ENCODE assay signal across 18 mouse cellular contexts in genomic region chr10:121604632-121605344, GRCm38 (mm10). TPM values are rescaled to one million over a fixed set of nuclear protein-coding genes. Genes with fewer than 3 reads are reported as not detected.
A peak's percentile ranks its signal among the peaks of the same experiment; 100 is the strongest.
DNase-seq lines count a peak whose midpoint lies in the region; ATAC-seq and TF ChIP-seq lines count a peak whose summit lies in the region.
"Had no signal": no experiment of that assay in that cellular context is flagged by ENCODE, and none has a peak within 500 bp of the region (broad histone marks: within the 10 kb centered on the region; RNA-seq: fewer than 3 reads in every experiment).

No protein-coding gene starts in this region.

- no peak overlapping the region for H3K9ac ChIP-seq in intestine, embryonic 15.5 days
- H3K9ac ChIP-seq: midbrain, embryonic 12.5 days had no signal

- DNase-seq in kidney, adult 9 months = peak; percentile 45
- DNase-seq in kidney, postnatal 25 days = no peak
- no peak for DNase-seq in G1E (ENCODE audit: low spot score)
- no peak for DNase-seq in neural tube, embryonic 10.5 days (ENCODE audit: extremely low spot score, low spot score)
- DNase-seq in retina, embryonic 14.5 days (ENCODE audit: low spot score) = no peak
- DNase-seq: adrenal gland, postnatal 10 days; cerebellum, postnatal 10 days; embryo, embryonic 11 days; gastrocnemius, postnatal 14 days; heart, postnatal 36 days; lung, postnatal 10 days; right cerebral cortex, postnatal 14 days had no signal

- peaks cover 7% of the 10 kb centered on the region for H3K4me1 ChIP-seq in G1E (ENCODE audit: insufficient read depth, low read depth, low read length)
- H3K4me1 ChIP-seq in intestine, embryonic 15.5 days (replicated peaks) = no peaks in the 10 kb centered on the region
- H3K4me1 ChIP-seq: heart, embryonic 10.5 days; midbrain, embryonic 12.5 days had no signal

- H3K4me2 ChIP-seq in intestine, embryonic 15.5 days (replicated peaks) = no peak overlapping the region
- H3K4me2 ChIP-seq: midbrain, embryonic 12.5 days had no signal

- TF ChIP-seq CTCF in G1E (IDR thresholded peaks at IDR 0.05; ENCODE audit: low read depth, low read length) = no peak

- H3K27ac ChIP-seq in intestine, embryonic 15.5 days = no peak overlapping the region
- H3K27ac ChIP-seq: heart, embryonic 10.5 days; midbrain, embryonic 12.5 days had no signal

- H3K9me3 ChIP-seq in G1E (replicated peaks) = peaks cover 6% of the 10 kb centered on the region
- H3K9me3 ChIP-seq in intestine, embryonic 15.5 days = no peaks in the 10 kb centered on the region
- H3K9me3 ChIP-seq: heart, embryonic 10.5 days; midbrain, embryonic 12.5 days had no signal

- H3K36me3 ChIP-seq in G1E (replicated peaks) = peaks cover 98% of the 10 kb centered on the region
- peaks cover 70% of the 10 kb centered on the region for H3K36me3 ChIP-seq in intestine, embryonic 15.5 days

- 87% methylated on average over 13 of the region's 13 CpGs for WGBS in intestine, embryonic 15.5 days

- H3K27me3 ChIP-seq in G1E (ENCODE audit: insufficient read depth, low read length) = no peaks in the 10 kb centered on the region
- H3K27me3 ChIP-seq in intestine, embryonic 15.5 days (replicated peaks) = no peaks in the 10 kb centered on the region
- H3K27me3 ChIP-seq: midbrain, embryonic 12.5 days had no signal

- peak; percentile 46; the same call in 1 of the 2 replicates for ATAC-seq in G1E (ENCODE audit: extremely low read depth, insufficient number of reproducible peaks, low FRiP score, poor library complexity, severe bottlenecking)
- ATAC-seq in intestine, embryonic 15.5 days = peak; percentile 79
- peak; percentile 83 for ATAC-seq in megakaryocyte progenitor cell, adult 5-6 weeks (replicated peaks; ENCODE audit: poor library complexity)
- no peak for ATAC-seq in erythroblast, adult 5-6 weeks (replicated peaks; ENCODE audit: low FRiP score, poor library complexity, severe bottlenecking)

- no peak overlapping the region for H3K4me3 ChIP-seq in G1E (ENCODE audit: low read depth, low read length)
- H3K4me3 ChIP-seq in intestine, embryonic 15.5 days (replicated peaks) = no peak overlapping the region
- H3K4me3 ChIP-seq: heart, embryonic 10.5 days; midbrain, embryonic 12.5 days; myocyte had no signal

RNA-seq across cellular contexts. Expression of gene Tbk1, which starts 18.2 kb away (rescaled TPM):
- 79.4 and 96.3 TPM in 2 replicates for total RNA-seq in G1E (2014; fragmentation: Nextera tagmentation)
- total RNA-seq in G1E (2017) = 98.3 and 107 TPM in 2 replicates
- 4.1 and 6.8 TPM in 2 replicates for polyA plus RNA-seq in G1E (2012)
- polyA plus RNA-seq in intestine, embryonic 15.5 days (2015; fragmentation: Nextera tagmentation; extraction: Ambion mirVana) = 32.9 and 35.1 TPM in 2 replicates
- total RNA-seq in megakaryocyte progenitor cell, adult 5-6 weeks (2015) = 36.9 and 39.3 TPM in 2 replicates
- total RNA-seq in megakaryocyte progenitor cell, adult 5-6 weeks (2017) = 71.9 and 78.3 TPM in 2 replicates
- 57.1 and 60.0 TPM in 2 replicates for total RNA-seq in erythroblast, adult 5-6 weeks (2015; ENCODE audit: low replicate concordance)
- total RNA-seq in erythroblast, adult 5-6 weeks (2017; ENCODE audit: low replicate concordance) = 105 and 141 TPM in 2 replicates

RNA-seq across cellular contexts. Expression of gene Xpot, which starts 21.3 kb away (rescaled TPM):
- total RNA-seq in G1E (2014; fragmentation: Nextera tagmentation) = 87.0 and 107 TPM in 2 replicates
- total RNA-seq in G1E (2017) = 89.7 and 110 TPM in 2 replicates
- polyA plus RNA-seq in G1E (2012) = 21.1 and 116 TPM in 2 replicates
- 46.3 and 46.5 TPM in 2 replicates for polyA plus RNA-seq in intestine, embryonic 15.5 days (2015; fragmentation: Nextera tagmentation; extraction: Ambion mirVana)
- total RNA-seq in megakaryocyte progenitor cell, adult 5-6 weeks (2015) = 88.9 and 102 TPM in 2 replicates
- total RNA-seq in megakaryocyte progenitor cell, adult 5-6 weeks (2017) = 93.7 and 151 TPM in 2 replicates
- 16.1 and 19.2 TPM in 2 replicates for total RNA-seq in erythroblast, adult 5-6 weeks (2015; ENCODE audit: low replicate concordance)
- 26.0 and 43.5 TPM in 2 replicates for total RNA-seq in erythroblast, adult 5-6 weeks (2017; ENCODE audit: low replicate concordance)

RNA-seq across cellular contexts. Expression of gene D930020B18Rik, which starts 36.6 kb away (rescaled TPM):
- total RNA-seq in G1E (2014; fragmentation: Nextera tagmentation) (not detected in 2 replicates), G1E (2017) (0.05 TPM in 1 of 2 replicates, not detected in the other)
- polyA plus RNA-seq in G1E (2012) = not detected in 2 replicates
- polyA plus RNA-seq in intestine, embryonic 15.5 days (2015; fragmentation: Nextera tagmentation; extraction: Ambion mirVana) = 0.23 and 0.39 TPM in 2 replicates
- not detected in 2 replicates for total RNA-seq in megakaryocyte progenitor cell, adult 5-6 weeks (2015)
- total RNA-seq in megakaryocyte progenitor cell, adult 5-6 weeks (2017) = not detected in 2 replicates
- not detected in 2 replicates for total RNA-seq in erythroblast, adult 5-6 weeks (2015; ENCODE audit: low replicate concordance)
- total RNA-seq in erythroblast, adult 5-6 weeks (2017; ENCODE audit: low replicate concordance) = not detected in 2 replicates
- total RNA-seq: adrenal gland, postnatal 10 days; gastrocnemius, postnatal 14 days; heart, postnatal 36 days had no signal
- polyA plus RNA-seq: midbrain, embryonic 12.5 days; myocyte had no signal
